Mouse (Mus musculus) CH12.LX (cell line): Measurements from ENCODE around the gene Terb1.

Experiments
- BHLHE40 ChIP-seq: IDR thresholded peaks from 2 replicates; pipeline ENCODE4 v1.6.1; 2011; ENCODE audit warnings: mild to moderate bottlenecking, low read depth, low read length, improper control_type of control experiment
- CHD2 ChIP-seq: IDR thresholded peaks from 2 replicates; pipeline ENCODE4 v1.6.1; 2011; ENCODE audit warnings: low read length, improper control_type of control experiment
- CTCF ChIP-seq, 2 experiments: IDR thresholded peaks in 1 of 2; conservative IDR thresholded peaks in 1 of 2; 2 replicates each; pipeline ENCODE4 v1.5.1; 2011 to 2012; ENCODE audit warnings: low read depth in 2 of 2, low read length in 2 of 2, improper control_type of control experiment in 1 of 2, inconsistent platforms in 1 of 2, mild to moderate bottlenecking in 1 of 2, moderate library complexity in 1 of 2
- EP300 ChIP-seq: IDR thresholded peaks from 2 replicates; pipeline ENCODE4 v1.6.1; 2011; ENCODE audit warnings: low read length, improper control_type of control experiment
- RAD21 ChIP-seq: IDR thresholded peaks from 2 replicates; pipeline ENCODE4 v1.6.1; 2011; ENCODE audit warnings: low read depth, mild to moderate bottlenecking, low read length, improper control_type of control experiment, moderate library complexity

- TF ChIP-seq CHD2 (no peak), EP300 (peak; percentile 49; the same call in 1 of the 2 replicates), BHLHE40 (no peak), RAD21 (no peak), CTCF (conservative IDR thresholded peaks at IDR 0.05 in 1 of 2, IDR thresholded peaks at IDR 0.05 in 1 of 2; ENCODE audit: low read depth in 2 of 2, low read length in 2 of 2) (no peak)
Observed at GRCm38 (mm10) chr8:104412805-104413532, 96.7 kb downstream of the Terb1 start.
